Mouse (Mus musculus) C2C12 (cell line): ENCODE measurements around the gene Syngr4.

Source experiments
- CTCF ChIP-seq: IDR thresholded peaks from one replicate; pipeline ENCODE4 v1.5.1; 2011; ENCODE audit not compliant: control insufficient read depth, insufficient read depth, insufficient read length
- MYOG ChIP-seq: IDR thresholded peaks from one replicate; pipeline ENCODE4 v1.6.1; 2011; ENCODE audit not compliant: control insufficient read depth, insufficient read length; ENCODE audit errors: extremely low read depth

- TF ChIP-seq CTCF (no peak), MYOG (no peak)
Measured at GRCm38 (mm10) chr7:45850661-45851060, 45.9 kb downstream of the Syngr4 start.
